Mouse (Mus musculus) telencephalon, adult 2 months (tissue): ENCODE results near the gene Leng9.

ENCODE experiments used
- DNase-seq: peaks from one replicate; pipeline ENCODE4 v3.0.0-alpha.2; 2011; ENCODE audit warnings: low read depth, low spot score

The Leng9 gene

GRCm38 (mm10) chr7:4124856-4125255, 25.3 kb downstream of the Leng9 start:
- no peak for DNase-seq

- DNase-seq: peak; percentile 97
These were observed 25.8 kb downstream of the Leng9 start for GRCm38 (mm10) chr7:4124315-4124759.

- peak; percentile 85 for DNase-seq
These were observed 26.4 kb downstream of the Leng9 start for GRCm38 (mm10) chr7:4123732-4124131.

- no peak for DNase-seq
These were observed 27.4 kb downstream of the Leng9 start for GRCm38 (mm10) chr7:4122783-4123182.

- DNase-seq: no peak
These were observed 28.0 kb downstream of the Leng9 start for GRCm38 (mm10) chr7:4122076-4122768.

GRCm38 (mm10) chr7:4119976-4120921, 29.9 kb downstream of the Leng9 start:
- DNase-seq: no peak

GRCm38 (mm10) chr7:4119344-4119902, 30.8 kb downstream of the Leng9 start, which contains the start of gene Ttyh1:
TSS of gene Ttyh1 (plus strand) at chr7:4119408.
- DNase-seq: no peak

- DNase-seq: peak; percentile 81
These were observed 32.9 kb downstream of the Leng9 start for GRCm38 (mm10) chr7:4117050-4117814.

GRCm38 (mm10) chr7:4111766-4112165, 38.4 kb downstream of the Leng9 start:
- DNase-seq: no peak

GRCm38 (mm10) chr7:4103411-4103810, 46.8 kb downstream of the Leng9 start:
- no peak for DNase-seq

- no peak for DNase-seq
These were observed 49.0 kb downstream of the Leng9 start for GRCm38 (mm10) chr7:4101144-4101543.

- no peak for DNase-seq
These were observed 51.3 kb downstream of the Leng9 start for GRCm38 (mm10) chr7:4098832-4099231.

GRCm38 (mm10) chr7:4098301-4098700, 51.9 kb downstream of the Leng9 start:
- DNase-seq: no peak
